Mouse (Mus musculus): ENCODE data around the gene Patl2.

Gene Patl2

GRCm38 (mm10) chr2:122146687-122147086 lies 39.3 kb downstream of the Patl2 start:
- CTCF ChIA-PET: no interaction called here

- CTCF ChIA-PET: no interaction called here
Observed at GRCm38 (mm10) chr2:122145756-122146155, 40.2 kb downstream of the Patl2 start.

GRCm38 (mm10) chr2:122143111-122143510 lies 42.9 kb downstream of the Patl2 start:
- CTCF ChIA-PET: interaction anchor here (0.7 kb wide), 1 partner anchor 14 kb away, joined by 5 read pairs; no protein-coding TSS in a partner anchor

- CTCF ChIA-PET: no interaction called here
Observed at GRCm38 (mm10) chr2:122141332-122141967, 44.5 kb downstream of the Patl2 start.

- CTCF ChIA-PET: no interaction called here
Observed at GRCm38 (mm10) chr2:122140815-122141214, 45.2 kb downstream of the Patl2 start.

GRCm38 (mm10) chr2:122137839-122138465 lies 48.0 kb downstream of the Patl2 start:
- CTCF ChIA-PET: no interaction called here

- CTCF ChIA-PET: no interaction called here
Observed at GRCm38 (mm10) chr2:122132618-122133017, 53.4 kb downstream of the Patl2 start.

- CTCF ChIA-PET: no interaction called here
Observed at GRCm38 (mm10) chr2:122132078-122132477, 53.9 kb downstream of the Patl2 start.

GRCm38 (mm10) chr2:122127635-122128034 lies 58.4 kb downstream of the Patl2 start:
- CTCF ChIA-PET: no interaction called here

GRCm38 (mm10) chr2:122126765-122127347 lies 59.1 kb downstream of the Patl2 start:
- CTCF ChIA-PET: interaction anchor here (0.6 to 0.9 kb wide), 2 partner anchors 25 to 27 kb away, joined by 3 to 7 read pairs; no protein-coding TSS in a partner anchor

- CTCF ChIA-PET: interaction anchor here (0.9 kb wide), 1 partner anchor 26 kb away, joined by 3 read pairs; no protein-coding TSS in a partner anchor
Observed at GRCm38 (mm10) chr2:122125680-122126572, 60.1 kb downstream of the Patl2 start.

GRCm38 (mm10) chr2:122117961-122118958 lies 67.7 kb downstream of the Patl2 start, which contains the start of gene Spg11:
Gene Spg11 (minus strand): TSS chr2:122118386.
- CTCF ChIA-PET: no interaction called here

GRCm38 (mm10) chr2:122116888-122117287 lies 69.1 kb downstream of the Patl2 start:
- CTCF ChIA-PET: no interaction called here

GRCm38 (mm10) chr2:122109714-122110113 lies 76.3 kb downstream of the Patl2 start:
- CTCF ChIA-PET: no interaction called here

- CTCF ChIA-PET: no interaction called here
Observed at GRCm38 (mm10) chr2:122108101-122108500, 77.9 kb downstream of the Patl2 start.

GRCm38 (mm10) chr2:122102070-122102469 lies 83.9 kb downstream of the Patl2 start:
- CTCF ChIA-PET: no interaction called here

- CTCF ChIA-PET: interaction anchor here (0.7 kb wide), 1 partner anchor 135 kb away, joined by 3 read pairs; no protein-coding TSS in a partner anchor
Observed at GRCm38 (mm10) chr2:122097686-122098085, 88.3 kb downstream of the Patl2 start.

- CTCF ChIA-PET: no interaction called here
Observed at GRCm38 (mm10) chr2:122093844-122094243, 92.1 kb downstream of the Patl2 start.

- CTCF ChIA-PET: no interaction called here
Observed at GRCm38 (mm10) chr2:122086446-122086845, 99.5 kb downstream of the Patl2 start.

GRCm38 (mm10) chr2:122081728-122082456 lies 104.1 kb downstream of the Patl2 start:
- CTCF ChIA-PET: interaction anchor here (0.8 kb wide), 1 partner anchor 1509 kb away, joined by 3 read pairs; no protein-coding TSS in a partner anchor
